Mouse (Mus musculus) E14TG2a.4 (cell line): ENCODE measurements around the gene Mief1.

Experiments
- CTCF ChIP-seq: conservative IDR thresholded peaks from 2 replicates; pipeline ENCODE4 v1.5.1; 2014; ENCODE audit warnings: low read length
- NANOG ChIP-seq: IDR thresholded peaks from 2 replicates; pipeline ENCODE4 v1.6.1; 2014; ENCODE audit warnings: borderline replicate concordance, low read length, mixed read lengths

- TF ChIP-seq CTCF (no peak), NANOG (no peak)
Observed at GRCm38 (mm10) chr15:80277625-80278024, 43.8 kb downstream of the Mief1 start.
